Mouse (Mus musculus): ENCODE data around the gene Tbx19.

The Tbx19 gene

DNA sequence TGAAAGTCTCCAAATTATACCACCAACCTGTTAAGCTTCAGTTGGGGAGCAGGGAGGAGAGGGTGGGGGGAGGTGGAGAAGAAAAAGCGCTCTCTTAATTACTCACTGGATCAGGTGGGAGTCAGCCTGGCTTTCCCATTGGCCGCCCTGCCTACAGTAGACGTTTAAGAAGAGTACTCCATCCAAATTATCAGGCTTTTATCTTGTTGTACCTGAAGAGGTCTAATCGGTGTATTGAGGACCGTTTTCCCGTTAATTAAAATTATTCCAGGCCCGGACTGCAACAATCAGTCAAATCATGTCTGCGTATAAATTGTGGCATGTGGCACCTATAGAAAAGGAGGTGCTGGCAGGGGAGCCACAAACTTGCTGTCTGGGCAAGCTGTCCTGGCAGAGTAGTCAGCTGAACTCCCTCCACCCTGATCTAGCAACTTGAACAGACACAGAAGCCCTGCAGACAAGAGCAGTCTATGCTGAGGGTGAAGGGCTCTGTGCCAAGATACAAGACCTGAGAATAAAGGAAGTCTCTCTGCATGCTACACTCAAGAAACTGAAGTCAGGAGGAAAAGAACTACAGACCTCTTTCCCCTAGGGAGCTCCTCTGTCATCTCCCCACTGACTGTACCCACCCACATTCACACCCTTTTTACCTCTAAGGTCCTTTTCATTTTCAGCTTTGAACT lies at the start of gene Tbx19:
TSS of gene Tbx19 (minus strand) at position 51 of the 683 bp plus-strand sequence.
- no peak for DNase-seq (ENCODE audit: low spot score in 2 of 2)

DNA sequence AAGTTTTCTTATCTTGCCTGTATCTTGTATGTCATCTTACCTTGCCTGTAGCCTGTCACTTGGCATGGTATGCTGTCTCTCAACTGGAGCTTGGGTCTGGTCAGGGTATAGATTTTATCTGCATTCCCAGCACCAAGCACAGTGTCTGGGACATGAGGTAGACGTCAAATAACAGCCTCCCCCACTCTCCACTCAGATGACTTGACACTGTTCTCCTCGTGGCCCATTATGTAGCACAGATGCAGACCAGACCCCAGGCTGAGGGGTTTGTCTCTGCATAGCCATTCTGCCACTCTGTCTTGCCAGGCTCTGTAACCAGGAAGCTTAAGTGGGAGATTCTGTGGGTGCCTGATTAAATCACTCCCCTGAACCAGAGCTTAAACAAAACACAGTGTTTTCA lies 45.0 kb upstream of the Tbx19 start:
- DNase-seq (ENCODE audit: low spot score in 2 of 2), result no peak

DNA sequence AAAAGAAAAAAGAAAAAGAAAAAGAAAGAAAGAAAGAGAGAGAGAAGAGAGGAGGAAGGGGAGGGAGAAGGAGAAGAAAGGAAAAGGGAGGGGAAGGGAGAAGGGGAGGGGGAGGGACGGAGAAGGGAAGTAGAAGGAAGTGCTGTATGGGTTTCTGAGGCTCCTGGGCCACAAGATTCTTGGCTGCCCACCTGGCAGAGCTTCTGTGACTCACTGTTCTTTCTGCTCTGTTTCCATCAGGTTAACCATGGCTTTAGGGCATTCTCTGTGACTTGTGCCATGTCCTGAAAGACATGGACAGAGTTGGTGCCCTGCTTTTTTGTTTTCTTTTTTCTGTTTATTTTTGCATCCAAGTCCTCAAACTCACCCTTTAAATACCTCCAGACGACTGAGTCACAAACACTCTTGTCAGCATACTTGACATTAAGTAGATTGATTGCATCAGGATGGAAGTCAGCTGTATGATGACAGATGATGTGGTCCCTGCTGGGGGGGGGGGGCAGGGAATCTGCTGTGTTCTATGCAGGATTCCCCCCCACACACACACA lies 43.0 kb upstream of the Tbx19 start:
- no peak for DNase-seq (ENCODE audit: low spot score in 2 of 2)

DNA sequence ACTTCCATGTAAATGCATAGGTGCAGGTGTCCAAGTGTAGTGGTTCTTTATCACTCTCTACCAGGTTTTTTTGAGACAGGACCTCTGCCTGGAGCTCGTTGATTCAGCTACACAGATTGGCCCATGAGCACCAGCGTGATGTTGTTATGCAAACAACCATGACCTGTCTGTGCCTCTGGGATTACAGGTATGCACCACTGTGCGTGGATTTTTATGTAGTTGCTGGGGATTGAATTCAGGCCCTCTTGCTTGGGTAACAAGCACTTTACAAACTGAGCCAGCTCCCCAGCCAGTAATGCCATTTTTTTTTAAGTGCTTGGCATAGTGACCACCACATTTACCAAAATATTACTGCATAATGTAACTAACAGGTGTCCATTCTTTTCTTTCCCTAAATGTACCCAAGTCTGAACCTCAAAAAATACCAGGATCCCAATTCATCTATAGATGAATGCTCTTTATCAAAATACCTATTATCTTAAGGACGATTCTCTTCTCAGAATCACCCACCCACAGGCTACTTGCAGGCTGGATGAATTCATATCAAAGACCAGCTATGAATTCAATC lies 41.0 kb upstream of the Tbx19 start:
- DNase-seq (ENCODE audit: low spot score in 2 of 2), result no peak

DNA sequence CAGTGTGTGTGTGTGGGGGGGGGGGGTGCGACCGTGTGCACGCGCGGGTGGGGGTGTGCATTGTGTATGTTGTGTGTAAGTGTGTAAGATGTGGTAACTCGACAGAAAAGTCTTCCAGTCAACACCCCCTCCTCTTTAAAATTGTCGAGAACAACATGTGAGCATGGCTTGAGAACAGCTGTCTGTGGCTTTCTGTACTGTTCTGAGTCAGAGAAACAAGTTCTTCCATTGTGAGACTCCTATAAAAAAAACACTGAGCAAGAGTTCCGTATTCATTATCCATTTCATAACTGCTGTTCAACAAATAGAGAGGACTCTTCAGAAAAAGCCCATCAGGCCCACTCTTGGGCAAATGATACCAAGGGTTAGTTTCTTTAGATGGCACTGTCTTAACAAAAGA lies 40.2 kb upstream of the Tbx19 start:
- no peak for DNase-seq (ENCODE audit: low spot score in 2 of 2)

DNA sequence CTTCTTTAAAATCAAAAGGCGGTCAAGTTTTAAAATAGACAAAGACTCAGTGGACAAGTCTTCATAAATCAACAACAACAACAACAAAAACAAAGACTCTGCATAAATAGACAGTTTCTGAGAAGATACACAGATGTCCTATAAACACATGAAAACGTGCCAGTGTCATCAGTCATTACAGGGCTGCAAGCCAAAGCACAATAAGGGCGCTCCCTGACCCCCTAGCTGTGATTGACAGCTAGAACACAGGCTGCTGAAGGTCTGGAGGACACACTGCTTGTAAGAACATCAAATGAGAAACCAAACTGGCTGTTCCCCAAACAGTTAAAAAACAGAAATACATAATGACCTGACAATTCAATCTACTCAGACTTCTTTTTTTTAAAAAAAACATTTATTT lies 39.1 kb upstream of the Tbx19 start:
- DNase-seq (ENCODE audit: low spot score in 2 of 2), result no peak

DNA sequence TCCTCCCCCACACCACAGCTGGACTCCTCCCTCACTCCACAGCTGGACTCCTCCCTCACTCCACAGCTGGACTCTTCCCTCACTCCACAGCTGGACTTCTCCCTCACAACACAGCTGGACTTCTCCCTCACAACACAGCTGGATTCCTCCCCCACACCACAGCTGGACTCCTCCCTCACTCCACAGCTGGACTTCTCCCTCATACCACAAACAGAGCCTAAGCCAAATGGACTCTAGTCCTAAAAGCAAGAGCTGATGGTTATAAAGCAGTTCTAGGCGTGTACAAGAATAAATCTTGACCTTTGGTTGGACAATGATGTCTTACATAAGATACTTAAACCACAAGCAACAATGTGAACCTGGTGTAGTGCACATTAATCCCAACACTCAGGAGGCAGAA lies 38.4 kb upstream of the Tbx19 start:
- no peak for DNase-seq (ENCODE audit: low spot score in 2 of 2)

DNA sequence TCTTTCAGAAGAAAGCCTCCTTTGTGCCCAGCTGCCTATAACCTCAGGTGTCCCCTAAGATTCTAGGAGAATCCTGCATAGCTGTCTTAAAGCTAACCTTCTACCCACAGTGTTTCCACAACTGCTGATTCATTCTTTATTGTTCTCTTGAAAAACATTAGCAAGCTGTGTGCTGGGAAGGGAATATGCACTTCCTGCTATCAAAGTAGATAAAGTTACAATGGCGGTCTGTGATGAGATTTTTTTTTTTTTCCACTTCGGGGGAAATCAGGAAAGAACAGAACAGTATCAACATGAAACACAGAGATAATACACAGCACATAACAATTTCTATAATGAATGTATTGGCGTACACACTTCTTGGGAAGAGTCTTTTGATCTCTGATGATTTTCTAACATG lies 37.3 kb upstream of the Tbx19 start:
- DNase-seq (ENCODE audit: low spot score in 2 of 2), result no peak

DNA sequence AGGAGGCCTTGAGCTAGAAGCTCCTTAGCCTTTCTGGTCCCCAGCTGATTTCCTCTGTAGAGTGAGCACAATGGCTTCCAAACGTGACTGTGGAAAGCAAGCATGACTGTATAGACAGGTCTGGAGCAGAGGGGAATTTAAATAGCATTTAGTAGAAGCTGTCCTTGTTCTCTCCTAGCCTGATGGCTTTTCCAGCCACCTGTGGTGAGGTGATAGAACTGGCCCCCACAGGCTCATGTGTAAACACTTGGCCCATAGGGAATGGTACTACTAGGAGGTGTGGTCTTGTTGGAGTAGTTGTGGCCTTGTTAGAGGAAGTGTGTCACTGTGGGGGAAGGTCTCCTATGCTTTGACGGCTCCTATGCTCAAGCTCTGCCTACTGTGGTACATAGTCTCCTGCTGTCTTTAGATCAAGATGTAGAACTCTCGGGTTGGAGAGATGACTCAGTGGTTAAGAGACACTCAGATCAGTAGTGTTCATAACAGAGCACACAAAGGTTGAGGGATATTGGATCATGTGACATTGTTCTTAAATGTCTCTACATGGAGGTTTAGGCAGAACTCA lies 34.9 kb upstream of the Tbx19 start:
- DNase-seq (ENCODE audit: low spot score in 2 of 2), result no peak

DNA sequence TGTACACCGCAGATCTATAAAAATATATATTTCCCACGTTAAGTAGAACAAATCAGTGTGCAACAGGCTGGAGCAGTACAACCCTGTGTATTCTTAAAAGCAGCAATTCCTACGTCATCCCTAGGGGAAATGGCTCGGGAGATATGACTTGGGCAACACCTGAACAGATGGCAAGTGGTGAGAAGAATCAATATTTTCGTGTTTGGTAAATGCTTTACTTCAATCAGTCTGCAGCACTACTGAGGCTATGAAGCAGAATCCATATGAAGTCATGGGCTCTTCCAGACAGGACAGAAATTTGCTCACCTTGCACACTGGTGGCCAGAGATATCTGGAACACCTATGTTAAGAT lies 34.1 kb upstream of the Tbx19 start:
- no peak for DNase-seq (ENCODE audit: low spot score in 2 of 2)

DNA sequence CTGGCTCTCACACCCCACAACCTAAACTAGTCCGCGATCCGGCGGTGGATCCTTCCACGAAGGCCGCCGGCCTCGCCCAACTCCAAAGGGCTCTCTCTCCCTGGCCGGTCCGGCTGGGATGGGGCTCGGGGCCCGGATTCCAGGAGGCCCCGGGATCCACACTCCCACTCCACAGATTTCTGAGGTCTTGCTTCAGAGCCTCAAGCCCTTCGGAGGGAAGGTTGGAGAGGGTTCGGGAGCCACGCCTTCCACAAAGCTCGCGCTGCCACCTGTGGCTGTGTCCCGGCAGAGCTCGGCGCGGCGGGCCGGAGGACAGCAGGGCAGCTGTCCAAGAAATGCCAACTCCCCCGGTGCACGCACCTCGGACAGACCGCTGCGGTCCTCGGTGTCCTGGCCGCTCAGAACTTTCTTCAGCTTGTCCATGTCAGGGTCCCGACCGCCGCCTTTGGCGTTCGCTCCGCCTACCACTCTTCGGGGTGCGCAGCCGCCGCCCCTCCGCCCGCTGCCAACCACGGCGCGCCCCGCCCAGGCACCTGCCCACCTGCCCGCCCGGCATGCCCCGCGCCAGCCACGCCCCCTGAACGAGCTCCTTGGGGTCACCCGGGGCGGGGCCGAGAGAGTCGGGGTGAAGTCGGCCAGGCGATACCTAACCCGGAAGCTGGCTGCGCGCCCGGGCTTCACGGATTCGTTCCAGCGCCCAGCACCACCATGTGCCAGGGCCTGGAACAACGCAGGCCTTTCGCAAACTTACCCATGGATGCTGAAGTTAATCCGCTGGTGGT lies 33.5 kb upstream of the Tbx19 start, which contains the start of gene Sft2d2:
TSS of gene Sft2d2 (minus strand) at position 559 of the 782 bp plus-strand sequence.
- peak; percentile 37 to 49 for DNase-seq (ENCODE audit: low spot score in 2 of 2)

DNA sequence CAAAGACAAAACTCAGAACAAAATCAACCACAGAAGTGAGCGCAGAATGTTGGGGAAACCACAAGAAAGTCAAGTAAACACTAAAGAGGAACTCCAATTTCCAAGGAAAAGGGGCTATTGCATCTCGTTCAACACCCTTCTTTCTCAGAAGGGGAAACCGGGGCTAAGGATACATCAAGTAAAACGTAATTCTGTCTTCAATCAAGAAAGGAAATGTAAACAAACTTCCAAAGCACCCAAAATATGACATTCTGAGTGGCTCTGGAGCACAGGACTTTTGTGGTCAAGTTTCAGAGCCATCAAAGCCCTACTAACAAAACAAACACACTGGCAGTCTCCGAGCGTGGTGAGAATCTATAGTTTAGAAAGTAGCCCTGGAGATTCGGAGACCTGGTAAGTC lies 32.9 kb upstream of the Tbx19 start:
- no peak for DNase-seq (ENCODE audit: low spot score in 2 of 2)

DNA sequence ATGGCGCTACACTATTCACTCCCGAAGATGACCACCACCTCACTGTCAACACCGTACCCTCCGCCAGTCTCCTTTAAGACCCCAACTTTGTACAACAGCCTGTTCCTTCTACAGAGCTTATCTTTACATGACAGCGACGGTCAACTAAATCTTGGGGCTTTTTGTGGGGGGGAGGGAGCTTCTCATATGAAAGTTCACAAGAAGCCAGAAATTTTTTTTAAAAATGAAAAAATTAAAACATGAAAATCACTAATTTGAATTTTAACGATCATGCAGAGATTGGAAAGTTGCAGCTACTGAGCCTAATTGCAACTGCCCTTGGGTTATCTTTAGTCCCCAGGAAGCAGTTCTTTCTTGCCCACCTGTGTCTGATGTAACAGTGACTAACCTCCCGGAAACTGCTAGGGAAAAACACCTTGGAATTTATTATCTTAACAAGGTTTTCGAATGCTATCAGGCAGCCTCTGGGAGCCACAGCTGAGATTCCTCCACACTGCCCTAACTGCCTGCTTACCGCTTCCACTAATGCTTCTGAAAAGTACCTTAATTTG lies 32.2 kb upstream of the Tbx19 start:
- DNase-seq (ENCODE audit: low spot score in 2 of 2), result no peak

DNA sequence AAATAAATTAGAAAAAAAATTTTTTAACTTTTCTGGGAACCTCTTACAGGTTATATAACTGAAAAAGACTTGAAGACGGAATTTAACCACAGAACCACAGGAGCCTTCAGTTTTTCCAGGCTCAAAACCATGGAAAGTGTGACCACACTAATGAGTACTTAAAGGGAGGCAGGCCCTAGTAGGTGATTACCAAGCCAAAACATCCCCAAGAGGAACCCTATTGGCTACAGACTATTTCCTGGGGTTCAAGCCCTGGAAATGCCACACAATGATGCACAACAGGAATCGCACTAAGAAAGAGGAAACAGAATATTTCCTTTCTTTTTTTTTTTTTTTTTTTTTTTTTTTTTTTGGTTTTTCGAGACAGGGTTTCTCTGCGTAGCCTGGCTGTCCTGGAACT lies 31.5 kb upstream of the Tbx19 start:
- DNase-seq (ENCODE audit: low spot score in 2 of 2), result no peak

DNA sequence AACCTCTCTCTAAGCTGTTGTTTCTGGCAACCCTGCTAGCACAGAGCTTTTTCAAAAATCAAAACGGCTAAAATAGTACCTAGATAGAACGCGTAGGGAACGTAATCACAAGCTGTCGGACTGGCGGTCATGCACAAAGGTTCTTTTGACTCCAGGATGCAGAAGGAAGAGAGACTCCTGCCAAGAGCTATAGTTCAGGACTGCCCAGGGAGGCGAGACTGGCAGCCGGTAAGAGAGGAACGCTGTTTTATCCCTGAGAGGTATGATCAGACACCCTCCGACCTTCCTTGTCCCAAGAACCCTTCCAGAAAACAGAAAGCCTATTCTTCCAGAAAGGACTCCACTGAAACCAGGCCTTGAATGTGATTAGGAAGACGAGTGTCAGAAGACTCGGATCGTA lies 31.0 kb upstream of the Tbx19 start:
- DNase-seq (ENCODE audit: low spot score in 2 of 2), result no peak

DNA sequence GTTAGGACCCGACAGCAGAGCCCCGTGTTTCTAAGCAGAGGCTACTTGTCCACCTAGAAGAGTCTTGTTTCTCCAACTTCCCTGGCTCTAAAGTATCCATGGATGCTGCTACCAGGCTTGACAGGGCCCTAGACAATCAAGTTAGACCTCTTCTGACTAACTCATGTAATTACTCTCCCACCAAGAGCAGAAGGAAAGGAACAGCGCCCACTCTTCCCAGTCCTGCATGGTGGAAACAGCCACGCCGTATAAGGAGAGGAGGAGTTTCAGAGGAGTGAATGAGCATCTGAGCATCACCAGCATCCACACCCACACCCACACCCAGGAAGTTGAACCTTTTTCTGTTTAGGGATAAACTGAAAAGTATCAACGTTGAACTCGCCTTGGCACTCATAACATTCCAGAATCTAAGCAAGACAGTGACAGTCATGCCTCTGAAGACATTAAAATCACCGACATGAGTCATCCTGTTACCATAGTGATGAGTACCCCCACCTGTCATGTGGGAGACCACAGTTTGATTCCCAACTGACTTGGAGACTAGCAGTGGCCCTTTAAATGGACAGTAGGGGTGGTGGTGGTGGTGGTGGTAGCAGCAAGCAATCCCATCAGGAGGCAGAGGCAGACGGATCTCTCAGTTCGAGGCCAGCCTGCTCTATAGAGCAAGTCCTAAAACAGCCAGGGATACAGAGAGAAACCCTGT lies 30.1 kb upstream of the Tbx19 start:
- no peak for DNase-seq (ENCODE audit: low spot score in 2 of 2)

DNA sequence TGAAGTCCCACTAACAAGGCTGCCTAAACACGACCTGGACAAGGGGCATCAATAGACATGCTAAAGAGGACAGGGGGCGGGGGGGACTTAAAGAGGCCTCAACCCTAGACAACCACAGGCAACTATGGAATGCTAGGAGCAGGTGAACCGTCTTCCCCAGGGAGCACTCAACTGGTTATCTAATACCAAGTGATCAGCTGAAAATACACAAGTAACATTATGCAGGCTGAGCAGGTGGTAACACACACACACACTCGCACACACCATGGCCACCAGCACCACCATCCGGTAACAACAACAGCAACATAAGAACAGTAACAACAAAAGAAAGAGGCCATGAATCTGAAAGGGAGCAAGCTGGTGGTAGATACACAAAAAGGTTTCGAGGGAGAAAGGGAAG lies 29.5 kb upstream of the Tbx19 start:
- DNase-seq (ENCODE audit: low spot score in 2 of 2), result no peak

DNA sequence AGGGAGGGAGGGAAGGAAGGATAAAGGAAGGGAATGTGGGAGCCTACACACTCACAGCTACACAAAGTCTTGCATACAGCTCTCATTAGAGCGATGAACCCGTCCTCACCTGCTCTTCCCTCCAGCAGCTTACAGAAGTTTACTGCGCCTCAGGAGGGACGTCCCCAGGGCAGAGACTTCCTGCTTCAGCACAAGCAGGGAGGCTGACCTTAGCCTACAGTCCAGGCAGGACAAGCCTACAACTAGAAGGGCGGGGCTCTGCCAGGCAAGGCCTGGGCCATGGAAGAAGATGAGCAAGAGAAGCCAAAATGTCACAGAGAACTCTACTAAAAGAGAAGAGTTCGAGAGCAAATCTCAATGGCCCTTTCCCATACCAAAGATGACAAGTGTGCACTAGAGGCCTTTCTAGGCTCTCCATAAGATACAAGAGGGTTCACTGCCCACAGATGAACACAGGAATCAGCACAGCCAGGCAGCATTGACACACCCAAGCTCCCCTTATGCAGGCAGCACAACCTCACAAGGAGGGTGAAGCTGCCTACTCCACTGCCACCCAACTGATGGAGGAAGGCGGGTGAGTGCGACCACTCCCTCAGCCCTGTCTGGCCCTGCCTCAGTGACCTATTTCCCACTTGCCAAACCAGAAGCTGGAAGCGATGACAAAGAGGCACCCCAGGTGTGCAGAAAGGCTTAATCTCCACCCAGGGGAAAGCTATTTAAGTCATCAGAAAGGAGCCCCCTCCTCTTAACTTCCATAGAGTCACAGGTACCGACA lies 28.4 kb upstream of the Tbx19 start:
- no peak for DNase-seq (ENCODE audit: low spot score in 2 of 2)

DNA sequence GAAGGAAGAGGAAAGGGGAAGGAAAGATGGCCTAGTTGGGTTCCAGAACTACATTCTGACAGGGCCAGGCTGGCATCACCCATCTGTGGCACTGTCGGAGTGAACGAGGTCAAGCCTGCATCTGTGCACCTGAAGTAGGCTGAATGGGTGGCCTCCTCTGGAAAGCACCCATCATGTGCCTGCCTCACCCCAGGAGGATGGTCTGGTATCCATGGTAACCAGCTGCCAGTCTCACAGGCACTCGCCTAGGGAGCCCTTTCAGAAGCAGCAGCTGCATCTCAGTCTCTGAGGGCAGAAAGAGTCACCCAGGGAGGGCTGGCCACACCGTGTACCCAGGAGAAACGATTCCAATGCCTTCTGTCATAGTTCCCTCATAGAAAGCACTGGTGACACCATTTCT lies 26.8 kb upstream of the Tbx19 start:
- DNase-seq (ENCODE audit: low spot score in 2 of 2), result no peak

DNA sequence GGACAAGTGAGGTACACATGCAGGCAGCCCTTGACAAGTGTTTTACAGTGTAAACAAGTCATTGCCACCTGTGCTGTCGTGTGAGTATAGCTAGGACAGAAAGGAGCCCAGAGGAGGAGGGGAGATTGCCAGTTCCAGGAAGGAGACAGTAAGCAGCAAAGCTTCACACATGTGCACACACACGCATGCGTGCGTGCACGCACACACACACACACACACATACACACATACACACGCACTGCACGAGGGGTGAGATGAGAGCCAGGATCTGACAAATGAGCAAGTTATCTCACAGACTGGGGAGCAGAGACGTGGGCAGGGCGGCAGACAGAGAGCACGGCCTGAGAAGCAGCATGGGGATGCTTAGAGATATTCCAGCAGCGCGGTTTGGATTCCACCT lies 25.9 kb upstream of the Tbx19 start:
- no peak for DNase-seq (ENCODE audit: low spot score in 2 of 2)

DNA sequence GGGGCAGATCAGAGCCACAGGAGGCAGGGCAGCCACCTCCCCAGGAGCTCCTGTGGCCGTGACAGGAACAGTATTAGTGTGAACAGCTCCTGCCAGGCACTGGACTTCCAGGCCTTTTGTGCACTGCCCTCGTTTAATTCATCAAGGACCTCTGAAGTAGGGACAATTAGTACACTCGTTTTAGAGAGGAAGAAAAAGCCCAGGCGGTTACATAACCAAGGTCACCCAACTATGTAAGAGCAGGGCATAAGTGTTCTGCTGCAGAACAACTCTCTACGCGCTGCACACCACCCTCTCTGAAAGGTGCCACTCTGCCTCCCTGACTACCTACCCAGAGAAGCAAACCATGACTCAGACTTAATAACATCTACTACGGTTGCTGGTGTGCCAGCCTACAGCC lies 24.5 kb upstream of the Tbx19 start:
- DNase-seq (ENCODE audit: low spot score in 2 of 2), result no peak

Data from frontal cortex, postnatal 25 days (tissue).